Mouse (Mus musculus) right cerebral cortex, postnatal 4 days (tissue): ENCODE data around the gene Nfyb.

Source experiments
- DNase-seq: peaks from one replicate; pipeline ENCODE4 v3.0.0-alpha.2; 2022

The Nfyb gene

DNA sequence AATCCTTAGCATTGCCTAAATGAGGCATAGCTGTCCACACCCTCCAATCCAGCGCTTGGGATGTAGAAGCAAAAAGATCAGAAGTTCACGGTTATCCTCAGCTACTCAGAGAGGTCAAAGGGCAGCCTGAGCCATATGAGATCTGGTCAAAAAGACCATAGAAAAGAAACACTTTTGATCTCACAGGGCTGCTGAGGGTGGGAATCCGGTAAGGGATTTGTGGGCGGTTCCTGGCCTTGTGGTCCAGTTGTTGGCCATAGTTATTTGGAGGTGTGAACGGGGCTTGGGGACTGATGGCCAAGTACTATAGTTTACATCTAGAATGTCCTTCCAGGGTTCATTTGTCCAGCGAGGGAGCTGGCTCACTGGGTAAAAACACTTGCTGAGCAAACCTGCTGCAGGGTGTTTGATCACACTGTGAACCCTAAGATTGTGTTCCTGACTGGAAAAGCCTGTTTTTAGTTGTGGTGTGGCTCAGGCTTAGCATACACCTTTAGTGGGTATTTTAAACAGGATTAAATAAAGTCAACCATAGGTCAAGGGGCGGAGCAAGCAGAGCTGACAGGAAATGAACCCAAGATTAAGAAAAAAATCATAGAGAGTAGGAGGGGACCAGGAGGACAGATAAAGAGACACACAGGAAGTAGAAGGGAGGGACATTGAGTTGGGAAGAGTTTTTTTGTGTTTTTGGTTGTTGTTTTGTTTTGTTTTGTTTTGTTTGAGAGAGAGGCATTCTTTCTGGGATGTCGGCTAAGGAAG is 15.0 kb upstream of the Nfyb start:
- no peak for DNase-seq

DNA sequence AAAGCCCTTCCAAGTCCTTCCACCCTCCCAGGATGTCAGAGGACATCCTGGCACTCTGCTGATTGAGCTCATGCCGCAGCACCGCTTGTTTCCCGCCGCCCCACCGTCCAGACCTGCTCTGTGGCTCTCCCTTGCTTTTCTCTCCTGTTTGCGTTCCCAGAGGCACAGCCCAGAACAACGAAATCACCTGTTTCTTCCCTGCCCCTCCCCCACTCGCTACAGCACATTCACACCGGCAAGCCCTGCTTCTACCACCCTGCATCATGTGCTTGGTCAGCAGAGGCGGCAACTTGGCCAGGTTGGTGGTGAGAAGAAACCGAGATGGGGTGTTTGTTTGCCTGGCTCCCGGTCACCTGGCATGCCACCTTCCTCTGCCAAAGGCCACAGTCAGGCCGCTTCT is 13.9 kb upstream of the Nfyb start:
- no peak for DNase-seq

GRCm38 (mm10) chr10:82777075-82777474 is 13.1 kb upstream of the Nfyb start:
- no peak for DNase-seq

DNA sequence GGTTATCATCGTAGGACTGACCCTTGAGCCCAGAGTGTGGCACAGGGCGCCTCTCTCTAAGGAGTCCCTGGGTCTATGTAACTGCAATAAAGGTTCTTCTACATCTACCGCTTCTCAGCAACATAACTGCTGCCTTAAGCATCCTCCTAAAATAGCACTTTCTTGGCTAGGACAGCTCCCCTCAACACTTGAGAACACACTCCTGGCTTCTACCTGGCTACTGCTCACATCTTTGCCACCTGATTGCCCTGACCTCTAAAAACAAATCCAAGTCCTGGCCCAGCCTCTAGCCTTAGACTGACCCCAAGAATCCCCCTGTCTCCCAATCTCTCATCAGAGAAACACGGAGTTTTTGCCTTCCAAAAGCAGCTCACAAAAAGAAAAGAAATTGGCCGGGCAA is 10.9 kb upstream of the Nfyb start:
- no peak for DNase-seq

- DNase-seq: no peak
Observed at GRCm38 (mm10) chr10:82771595-82772170, 7.7 kb upstream of the Nfyb start.

- DNase-seq: no peak
Observed at GRCm38 (mm10) chr10:82770713-82771112, 6.8 kb upstream of the Nfyb start.

GRCm38 (mm10) chr10:82768901-82769300 is 5.0 kb upstream of the Nfyb start:
- DNase-seq: no peak

- DNase-seq: peak; percentile 49
Observed at GRCm38 (mm10) chr10:82762756-82763681, 925 bp downstream of the Nfyb start.

DNA sequence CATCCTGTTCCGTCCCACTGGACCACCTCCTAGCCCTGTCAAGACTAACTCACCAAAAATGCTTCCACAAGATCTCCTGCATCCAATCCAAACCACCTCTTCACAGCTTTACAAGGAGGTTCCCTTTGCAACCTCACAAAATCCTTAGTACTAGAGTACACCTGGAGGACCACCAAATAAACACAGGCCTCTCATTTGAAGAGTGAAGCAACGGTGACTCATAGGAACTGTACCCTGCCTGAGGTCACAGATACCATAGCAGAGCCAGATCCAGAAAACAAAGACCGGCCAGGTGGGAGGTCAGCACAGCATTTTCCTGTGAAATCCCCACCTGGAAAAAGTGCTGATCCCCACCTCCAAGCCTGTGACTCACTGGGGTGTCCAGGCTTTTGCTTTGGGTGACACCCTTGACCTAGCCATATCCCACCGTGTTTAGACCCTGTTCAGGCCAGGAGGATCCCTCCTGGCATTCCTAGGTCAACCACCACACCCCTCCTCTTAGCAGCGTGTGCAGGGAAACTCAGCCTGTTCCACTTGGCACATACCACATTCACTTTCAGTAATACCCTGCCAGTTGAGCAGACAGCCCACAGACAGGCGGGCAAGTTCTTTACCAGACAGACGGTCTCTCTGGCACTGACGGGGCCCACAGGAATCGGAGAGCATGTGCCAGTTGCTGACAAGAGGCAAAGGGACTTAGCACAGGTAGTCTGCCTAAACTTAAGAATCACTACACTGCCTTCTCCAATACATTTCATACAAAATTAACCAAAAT is 2.7 kb downstream of the Nfyb start:
- no peak for DNase-seq

- no peak for DNase-seq
Observed at GRCm38 (mm10) chr10:82759706-82760105, 4.2 kb downstream of the Nfyb start.

GRCm38 (mm10) chr10:82758878-82759277 is 5.1 kb downstream of the Nfyb start:
- no peak for DNase-seq

- DNase-seq: no peak
Observed at GRCm38 (mm10) chr10:82758368-82758767, 5.6 kb downstream of the Nfyb start.

DNA sequence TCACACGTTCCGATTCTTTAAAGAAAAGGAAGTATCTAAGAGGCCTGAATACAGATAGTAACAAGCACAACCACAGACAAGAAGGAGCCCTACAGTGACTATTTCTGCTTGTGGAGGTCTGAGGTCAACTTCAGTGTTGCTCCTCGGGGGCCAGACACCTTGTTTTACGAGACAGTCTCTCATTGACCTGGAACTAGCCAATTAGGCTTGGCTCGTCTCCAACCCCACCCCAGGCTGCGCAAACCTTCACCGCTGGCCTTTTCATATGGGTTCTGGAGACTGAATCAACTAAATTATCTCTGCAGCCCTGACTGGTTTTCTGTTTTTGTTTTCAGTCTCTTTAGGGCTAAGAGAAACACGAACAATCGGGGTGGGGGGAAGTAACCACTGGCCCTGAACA is 6.6 kb downstream of the Nfyb start:
- no peak for DNase-seq

DNA sequence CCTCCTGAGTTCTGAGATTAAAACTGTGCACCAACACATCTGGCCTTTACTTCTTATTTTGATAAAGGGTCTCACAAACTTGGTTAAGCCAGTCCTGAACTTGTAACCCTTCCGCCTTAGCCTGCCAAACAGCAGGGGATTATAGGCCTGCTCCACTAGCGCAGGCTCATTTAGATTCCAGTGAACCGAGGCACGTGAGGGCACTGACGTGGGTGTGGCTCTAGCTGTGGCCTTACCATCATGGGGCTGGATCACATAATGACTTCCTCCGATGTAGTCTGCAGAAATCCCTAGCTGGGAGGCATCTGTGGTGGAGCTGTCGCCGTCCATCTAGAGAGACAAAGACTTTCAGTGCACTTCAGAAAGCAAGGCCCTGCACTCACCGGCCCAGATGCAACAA is 7.5 kb downstream of the Nfyb start:
- DNase-seq: no peak

- no peak for DNase-seq
Observed at GRCm38 (mm10) chr10:82755213-82755890, 8.6 kb downstream of the Nfyb start.

DNA sequence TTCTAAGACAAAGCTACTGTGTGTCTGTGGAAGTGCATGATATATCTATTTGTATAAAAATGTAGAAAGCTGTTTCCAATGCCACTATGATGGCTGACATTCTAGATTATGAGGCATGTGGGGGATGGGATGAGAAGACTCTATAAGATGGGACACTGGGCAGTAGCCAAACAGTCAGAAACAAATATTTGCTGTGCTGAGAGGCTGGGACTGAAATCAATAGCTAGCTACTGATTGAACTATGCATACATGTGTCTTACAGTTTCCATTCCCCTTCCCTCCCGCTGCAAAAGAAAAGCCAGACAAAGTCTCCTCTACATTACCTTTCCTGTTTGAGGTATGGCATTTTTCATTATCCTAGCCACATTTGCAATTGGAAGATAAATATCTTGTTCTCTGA is 9.3 kb downstream of the Nfyb start:
- no peak for DNase-seq

DNA sequence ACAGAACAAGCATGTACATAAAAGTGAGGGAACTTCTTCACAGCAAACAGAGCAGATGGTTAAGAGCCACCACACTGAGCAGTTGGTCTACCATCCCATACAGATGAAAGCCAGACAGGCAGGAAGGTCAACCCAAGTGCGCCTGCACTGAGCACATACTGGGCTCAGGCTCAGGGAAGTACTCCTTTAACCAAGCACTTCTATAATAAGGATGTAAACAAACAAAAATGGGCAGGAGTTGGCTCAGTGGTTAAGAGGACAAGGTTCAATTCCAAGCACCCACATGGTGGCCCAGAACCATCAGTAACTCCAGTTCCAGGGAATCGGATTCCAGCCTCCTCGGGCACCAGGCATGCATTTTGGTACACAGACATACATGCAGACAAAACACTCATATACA is 11.0 kb downstream of the Nfyb start:
- no peak for DNase-seq

- no peak for DNase-seq
Observed at GRCm38 (mm10) chr10:82750778-82751177, 13.2 kb downstream of the Nfyb start.

DNA sequence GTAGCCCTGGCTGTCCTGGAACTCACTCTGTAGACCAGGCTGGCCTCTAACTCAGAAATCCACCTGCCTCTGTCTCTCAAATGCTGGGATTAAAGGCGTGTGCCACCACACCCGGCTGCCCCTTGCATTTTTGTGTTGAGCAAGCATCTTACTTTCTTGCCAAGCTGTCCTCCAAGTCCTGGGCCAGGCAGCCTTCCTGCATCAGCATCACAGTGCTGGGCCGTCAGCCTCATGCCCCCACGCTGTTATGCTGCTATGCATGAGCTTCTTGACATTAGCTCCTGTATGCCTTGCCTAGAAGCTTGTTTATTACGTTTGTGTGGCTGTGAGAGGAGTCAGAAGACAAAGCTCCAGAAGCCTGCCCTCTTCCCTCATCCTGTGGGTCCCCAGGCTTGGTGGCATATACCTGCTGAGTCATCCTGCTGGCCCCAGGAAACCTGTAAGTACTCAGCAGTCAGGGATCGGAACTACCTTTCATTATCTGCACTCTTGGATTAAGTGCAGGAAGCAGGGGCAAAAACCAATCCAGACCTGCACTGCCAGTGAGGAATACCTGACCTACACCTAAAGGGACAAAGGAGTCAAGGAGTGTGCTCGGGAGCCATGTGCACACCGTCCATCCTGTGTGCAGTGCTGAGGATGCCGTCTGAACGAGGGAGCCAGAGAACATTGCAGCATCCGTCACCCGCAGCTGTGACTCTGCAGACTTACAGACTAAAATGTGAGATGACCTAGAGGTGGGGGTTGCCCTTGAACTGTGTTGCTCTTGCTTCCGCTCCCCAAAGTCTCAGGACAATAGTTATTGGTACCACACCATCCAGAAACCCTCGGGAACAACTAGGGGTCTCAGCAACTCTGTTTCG is 16.7 kb downstream of the Nfyb start:
- no peak for DNase-seq

DNA sequence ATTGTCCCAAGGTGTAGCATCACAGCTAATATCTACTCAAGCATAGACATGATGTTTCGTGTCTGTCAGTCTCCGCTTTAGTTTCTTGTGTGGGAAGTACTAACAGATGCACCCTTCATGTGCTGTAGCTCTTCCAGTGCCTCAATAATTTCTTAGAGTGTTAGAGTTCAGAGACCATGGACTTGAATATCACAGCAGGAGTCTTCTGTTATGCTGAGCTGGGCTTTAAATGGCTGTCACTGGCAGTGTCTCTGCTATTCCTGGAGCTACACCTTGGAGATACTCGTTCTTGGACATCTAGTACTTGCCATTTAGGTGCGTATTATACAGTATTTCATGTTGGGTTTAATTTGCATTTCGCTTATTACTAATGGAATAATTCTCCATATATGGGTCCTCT is 18.6 kb downstream of the Nfyb start:
- DNase-seq: no peak

DNA sequence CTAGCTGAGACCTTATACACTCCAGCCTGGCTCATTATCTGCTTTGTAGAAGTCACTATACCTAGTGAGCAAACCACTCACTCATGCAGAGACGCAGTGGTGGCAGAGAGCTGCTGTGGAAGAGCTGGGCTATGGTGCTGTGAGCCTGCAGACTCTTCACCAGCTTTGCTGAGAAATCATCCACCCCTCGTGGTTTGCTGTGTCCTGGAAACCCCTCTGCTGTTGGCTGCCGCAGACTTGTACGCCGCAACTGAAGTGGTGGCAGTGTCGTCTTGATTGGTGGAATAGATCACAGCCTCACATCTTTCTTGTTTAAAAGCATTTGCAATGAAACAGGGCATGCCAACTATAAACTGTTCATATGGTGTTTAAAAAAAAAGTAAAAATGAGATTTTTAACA is 19.6 kb downstream of the Nfyb start:
- DNase-seq: no peak
